Mouse (Mus musculus): ENCODE data around the gene Nolc1. TPM values are rescaled to one million over a fixed set of nuclear protein-coding genes. Genes with fewer than 3 reads are reported as not detected.

Nolc1 gene
- total RNA-seq (2021), result 10 to 100 TPM; 47.8 to 56.4 TPM

DNA sequence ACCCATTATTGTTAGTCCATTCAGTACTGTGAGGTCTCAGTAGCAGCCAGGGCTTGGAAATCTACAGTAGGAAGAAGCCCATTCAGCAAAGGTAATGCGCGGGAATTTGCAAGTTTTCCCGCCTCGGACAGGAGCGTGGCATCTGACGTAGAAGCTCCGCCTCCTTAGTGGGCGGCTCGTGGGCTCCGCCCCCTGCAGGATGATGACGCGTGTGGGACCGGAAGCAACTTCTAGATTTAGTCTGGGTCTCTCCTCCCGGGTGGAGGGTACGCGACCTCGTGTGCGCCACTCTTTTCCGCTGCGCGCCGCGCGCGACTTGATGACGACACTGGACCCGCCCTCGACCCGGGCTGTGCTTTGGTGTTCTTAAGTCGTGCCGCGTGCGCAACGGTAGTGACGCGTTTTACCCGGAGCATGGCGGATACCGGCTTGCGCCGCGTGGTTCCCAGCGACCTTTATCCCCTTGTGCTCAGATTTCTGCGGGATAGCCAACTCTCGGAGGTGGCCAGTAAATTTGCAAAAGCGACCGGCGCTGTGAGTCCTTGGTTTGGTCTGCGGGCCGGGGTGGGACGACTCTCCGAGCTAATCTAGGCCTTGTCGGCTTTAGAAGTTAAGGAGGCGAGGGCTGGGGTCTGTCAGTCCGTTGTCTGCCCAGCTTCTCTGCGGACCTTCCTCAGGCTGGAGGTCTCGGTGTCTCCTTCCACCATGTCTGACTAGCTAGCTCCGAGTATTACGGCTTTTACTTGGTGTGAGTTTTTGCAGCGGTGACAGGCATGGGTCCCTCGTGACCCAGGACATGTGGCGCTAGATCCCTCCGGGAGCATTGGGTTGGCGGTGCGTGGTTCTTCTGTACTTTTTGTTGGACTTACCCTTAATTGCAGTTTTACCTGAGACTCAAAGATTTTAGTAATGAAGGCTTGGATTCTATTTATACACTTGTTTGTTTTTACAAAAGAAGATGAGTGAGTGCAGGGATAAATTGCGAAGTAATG lies at the start of gene Nolc1:
Nolc1 (plus strand) TSS at position 248 of the 992 bp plus-strand sequence.
- peak; percentile 98 for DNase-seq
- intact Hi-C loops (cut with DNase I), result no loop called here

DNA sequence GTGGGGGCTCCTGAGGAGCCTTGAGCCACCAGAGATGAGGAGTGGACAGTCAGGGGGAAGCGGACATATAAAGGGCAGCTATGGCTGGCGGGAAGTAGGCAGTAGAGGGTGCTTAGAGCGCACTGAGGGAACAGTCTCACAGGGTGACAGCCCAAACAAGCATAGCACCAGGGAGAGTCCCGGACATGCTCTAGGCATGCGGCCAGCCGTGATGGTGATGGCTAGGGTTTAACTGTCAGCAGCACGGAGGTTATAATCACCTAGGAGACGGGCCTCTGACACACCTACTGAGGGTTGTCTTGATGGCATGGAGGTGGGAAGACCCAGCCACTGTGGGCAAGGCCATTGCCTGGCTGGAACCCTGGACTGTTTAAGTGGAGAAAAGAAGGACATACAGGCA lies 49.1 kb upstream of the Nolc1 start:
- DNase-seq, result no peak
- intact Hi-C loops (cut with DNase I), result no loop called here

DNA sequence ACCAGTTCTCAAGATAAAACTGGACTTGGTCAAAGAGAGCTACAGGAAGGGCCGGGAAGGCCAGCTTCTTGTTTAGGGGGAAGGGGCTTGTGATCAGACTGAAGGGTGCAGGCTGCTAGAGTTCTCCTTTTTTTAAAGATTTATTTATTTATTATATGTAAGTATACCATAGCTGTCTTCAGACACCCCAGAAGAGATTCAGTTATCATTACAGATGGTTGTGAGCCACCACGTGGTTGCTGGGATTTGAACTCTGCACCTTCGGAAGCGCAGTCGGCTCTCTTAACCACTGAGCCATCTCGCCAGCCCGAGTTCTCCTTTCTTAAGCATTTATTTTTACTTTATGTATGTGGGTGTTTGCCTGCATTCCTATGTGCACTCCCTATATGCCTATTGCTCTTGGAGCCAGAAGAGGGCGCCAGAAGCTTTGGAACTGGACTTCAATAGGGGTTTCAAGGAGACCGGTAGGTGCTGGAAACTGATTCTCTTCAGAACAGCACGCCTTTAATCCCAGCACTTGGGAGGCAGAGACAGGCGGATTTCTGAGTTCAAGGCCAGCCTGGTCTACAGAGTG lies 46.8 kb upstream of the Nolc1 start:
- intact Hi-C loops (cut with DNase I), result no loop called here
- no peak for DNase-seq

DNA sequence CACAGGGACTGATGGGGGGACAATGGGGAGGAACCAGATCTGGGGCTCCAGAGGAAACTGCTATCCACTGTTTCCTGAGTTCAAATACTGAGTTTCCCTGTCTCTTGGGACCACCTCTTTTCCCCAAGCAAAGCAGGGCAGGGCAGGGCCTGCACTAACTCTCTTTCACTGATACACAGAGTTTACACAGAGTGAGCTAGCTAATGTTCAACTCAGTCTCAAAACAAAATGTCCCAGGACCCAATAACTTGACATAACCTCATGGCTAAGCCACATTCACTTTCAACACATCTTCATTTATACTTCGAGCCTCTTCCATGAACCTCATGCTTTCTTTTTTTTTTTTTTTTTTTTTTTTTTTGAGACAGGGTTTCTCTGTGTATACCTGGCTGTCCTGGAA lies 46.0 kb upstream of the Nolc1 start:
- no peak for DNase-seq
- intact Hi-C loops (cut with DNase I), result no loop called here

DNA sequence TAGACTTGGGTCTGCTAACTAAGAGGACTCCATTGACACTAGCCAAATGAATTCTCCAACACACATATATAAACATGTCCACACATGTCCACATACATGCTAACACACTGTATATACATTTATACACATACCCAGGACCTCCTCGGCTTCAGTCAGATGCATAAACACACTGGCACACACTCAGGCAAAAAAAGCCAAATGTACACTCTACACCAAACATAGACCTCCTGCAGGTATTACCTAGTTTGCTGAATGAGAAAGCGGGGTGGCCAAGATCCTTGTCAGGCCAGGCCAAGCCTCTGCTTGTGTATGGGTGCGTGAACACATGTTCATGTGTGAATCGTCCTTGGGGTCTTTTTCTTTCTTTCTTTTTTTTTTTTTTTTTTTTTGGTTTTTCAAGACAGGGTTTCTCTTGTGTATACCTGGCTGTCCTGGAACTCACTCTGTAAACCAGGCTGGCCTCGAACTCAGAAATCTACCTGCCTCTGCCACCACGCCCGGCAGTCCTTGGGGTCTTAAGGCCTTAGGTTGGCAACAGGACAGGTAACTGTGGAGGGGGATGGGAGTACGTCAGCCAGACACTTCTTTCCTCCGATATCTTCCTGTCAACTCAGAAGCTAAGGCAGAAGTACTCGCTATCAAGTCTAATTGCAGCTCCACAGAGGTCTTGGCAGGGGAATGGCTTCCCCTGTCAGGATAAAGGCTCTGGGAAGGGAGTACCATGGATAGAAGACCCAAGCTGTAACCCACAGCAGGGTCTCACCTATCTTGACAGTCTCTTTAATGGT lies 45.3 kb upstream of the Nolc1 start:
- intact Hi-C loops (cut with DNase I), result no loop called here
- no peak for DNase-seq

DNA sequence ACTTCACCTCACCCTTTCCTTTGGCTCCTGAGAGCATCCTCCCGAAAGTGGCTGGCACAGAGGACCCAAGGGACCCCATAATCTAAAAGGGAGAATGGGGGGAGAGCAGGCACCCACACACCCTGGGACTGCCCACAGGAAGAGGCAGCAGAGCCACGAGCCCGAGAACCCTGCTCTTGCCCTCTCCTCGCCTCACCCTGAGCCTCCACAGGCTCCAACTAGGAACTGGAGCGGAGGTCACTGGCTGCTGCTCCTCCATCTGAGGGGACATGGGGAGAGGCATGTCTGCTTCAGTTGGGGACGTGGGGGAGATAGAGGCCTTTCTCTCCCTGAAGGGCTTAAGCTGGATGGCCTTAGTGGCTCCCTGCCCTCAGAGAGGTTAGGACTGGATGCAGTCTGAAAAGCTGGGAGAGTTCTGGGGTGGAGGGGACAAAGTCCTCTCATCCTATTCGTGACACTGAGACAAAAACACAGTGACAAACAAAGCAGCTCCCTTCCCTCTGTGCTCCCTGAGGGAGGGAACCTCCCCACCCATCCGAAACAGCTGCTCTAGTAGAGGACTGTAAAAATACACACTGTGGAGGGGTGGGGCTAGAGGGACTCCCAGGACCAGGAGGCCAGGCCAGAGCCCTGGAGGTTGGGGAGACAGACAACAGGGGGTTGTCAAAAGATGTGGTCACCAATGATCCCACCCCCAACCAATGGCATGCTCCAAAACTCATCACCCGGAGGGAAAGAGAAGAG lies 43.8 kb upstream of the Nolc1 start:
- intact Hi-C loops (cut with DNase I), result no loop called here
- DNase-seq, result no peak

DNA sequence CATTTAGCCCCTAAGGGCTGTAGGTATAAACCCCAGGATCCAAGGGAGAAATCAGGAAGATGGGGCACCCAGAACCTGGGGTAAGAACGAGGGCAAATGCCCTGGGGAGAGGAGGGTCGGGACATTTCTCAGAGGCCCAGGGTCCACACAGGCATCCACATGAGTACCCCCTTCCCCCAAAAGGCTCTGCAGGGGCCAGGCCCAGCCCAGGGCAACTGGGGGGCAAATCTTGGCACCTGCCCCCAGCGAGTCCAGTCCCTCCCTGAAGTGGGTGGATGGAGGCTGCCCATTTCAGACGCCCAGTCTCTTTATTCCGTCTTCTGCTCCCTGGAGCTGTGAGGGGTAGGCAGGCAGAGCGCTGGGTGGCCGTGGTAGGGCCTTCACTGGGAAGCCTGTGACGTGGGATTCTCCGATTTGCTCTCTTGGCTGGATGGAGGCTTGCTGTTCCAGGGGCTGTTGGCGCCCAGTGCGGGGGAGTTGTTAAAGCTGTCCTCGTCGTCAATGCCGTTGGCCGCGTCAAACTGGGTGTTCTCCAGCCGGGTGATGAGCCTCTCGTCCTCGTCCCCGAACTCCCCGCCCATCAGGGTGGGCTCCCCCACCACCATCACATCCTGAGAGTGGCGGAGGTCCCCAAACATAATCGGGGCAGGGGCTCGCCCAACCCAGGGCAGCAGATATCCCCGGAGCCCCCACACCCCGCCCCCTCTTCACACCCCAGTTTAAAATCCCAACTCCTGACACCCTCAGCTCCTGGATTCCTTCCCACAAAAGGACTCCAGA lies 42.7 kb upstream of the Nolc1 start:
- intact Hi-C loops (cut with DNase I), result no loop called here
- no peak for DNase-seq

DNA sequence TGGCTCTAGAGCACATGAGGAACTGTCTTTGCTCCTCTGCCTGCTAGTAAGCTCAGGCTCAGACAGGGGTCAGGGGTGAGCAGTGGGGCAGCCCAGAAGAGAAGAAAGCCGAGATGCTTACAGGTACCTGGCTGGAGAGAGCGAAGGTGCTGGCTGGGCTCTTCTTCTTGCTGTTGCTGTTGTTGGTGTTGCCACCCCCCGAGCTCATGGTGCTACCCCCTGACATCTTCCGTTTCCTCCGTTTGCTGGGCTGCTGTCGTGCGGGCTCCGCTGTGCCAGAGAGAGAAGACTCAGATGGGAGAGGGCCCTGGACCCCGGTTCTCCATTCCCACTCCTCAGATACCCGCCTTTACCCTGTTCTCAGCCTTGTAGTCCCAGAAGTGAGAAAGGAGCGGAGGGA lies 41.8 kb upstream of the Nolc1 start:
- intact Hi-C loops (cut with DNase I), result no loop called here

DNA sequence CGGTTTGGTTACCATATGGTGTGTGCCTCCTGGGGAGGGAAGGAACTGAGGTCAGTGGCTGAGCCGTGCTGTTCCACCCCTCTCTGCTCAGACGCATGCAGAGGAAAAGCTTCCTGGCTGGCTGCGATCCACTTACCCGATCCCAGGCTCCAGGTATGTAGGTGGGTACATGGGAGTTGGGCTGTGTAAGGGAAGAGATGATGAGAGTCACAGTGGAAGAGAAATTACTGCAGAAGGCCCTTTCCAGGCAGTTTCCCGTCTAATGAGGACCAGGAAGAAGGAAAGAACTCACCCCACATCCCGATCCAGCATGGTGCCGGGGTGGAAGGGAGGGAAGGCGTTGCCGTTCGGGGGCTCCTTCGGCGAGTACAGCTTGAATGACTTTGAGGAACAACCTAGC lies 39.7 kb upstream of the Nolc1 start:
- DNase-seq, result no peak
- intact Hi-C loops (cut with DNase I), result no loop called here

More for the DNA sequence above, 41.8 kb upstream of the Nolc1 start:
- no peak for DNase-seq

DNA sequence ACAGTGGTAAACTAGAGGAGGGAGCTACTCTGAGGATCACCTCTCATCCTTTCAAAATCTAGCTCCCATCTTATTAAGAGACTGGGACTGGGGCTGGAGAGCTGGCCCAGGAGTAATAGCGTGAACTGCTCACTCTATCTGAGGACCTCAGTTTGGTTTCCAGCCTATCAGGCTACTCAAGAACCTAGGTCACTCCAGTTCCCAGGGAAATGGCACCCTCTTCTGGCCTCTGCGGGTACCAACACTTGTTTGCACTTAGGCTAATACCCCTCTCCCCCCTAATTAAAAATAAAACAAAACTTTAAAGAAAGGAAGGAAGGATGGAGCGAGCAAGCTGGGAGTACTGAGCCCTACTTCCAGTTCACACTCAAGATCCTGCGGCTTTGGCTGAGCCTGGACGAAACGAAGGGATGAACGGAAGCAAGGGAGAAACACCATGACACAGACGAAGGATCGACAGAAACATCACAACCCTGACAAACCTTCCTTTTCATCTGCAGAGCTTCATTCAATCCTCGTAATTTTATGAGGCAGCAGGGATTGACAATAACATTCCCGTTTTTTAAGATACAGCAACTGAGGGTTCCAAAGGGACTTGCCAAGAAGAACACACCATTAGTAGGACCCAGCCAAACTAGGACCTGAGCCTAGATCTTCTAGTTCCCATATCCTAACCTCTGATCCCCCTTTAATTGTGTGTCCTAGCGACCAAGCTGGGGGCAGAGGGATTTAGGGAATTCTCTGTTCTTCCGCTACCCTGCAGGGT lies 39.0 kb upstream of the Nolc1 start:
- intact Hi-C loops (cut with DNase I), result no loop called here
- no peak for DNase-seq

DNA sequence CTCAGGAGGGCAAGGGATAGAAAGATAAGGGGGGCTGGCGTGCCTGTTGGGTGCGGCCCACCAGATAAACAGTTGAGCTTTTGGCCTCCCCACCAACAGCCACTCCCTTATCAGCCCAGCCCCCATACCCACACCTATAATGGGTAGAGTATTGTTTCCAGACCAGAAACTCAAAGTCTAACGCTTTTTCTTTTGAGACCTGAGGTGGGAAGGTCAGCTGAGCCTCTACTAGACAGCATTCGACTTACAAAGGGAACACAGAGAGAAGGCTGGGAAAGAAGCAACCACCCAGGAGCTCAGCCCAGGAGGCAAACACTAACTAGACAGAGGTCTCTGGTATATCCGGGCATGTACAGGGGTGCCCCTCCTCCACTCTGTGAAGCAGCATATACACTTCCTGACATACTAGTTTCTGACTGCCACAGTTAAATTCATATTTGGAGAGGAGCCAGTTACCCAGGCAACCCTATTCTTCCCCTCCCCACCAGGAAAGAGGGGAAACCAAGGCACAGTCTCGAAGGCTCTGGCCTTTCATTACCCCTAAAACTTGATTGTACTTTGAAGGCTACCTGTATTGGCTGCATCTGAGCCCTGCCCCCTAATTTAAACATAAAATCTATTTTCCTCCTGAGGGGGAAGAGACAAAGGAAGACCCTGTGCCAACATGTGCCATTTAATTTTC lies 38.3 kb upstream of the Nolc1 start:
- DNase-seq, result no peak
- intact Hi-C loops (cut with DNase I), result no loop called here

DNA sequence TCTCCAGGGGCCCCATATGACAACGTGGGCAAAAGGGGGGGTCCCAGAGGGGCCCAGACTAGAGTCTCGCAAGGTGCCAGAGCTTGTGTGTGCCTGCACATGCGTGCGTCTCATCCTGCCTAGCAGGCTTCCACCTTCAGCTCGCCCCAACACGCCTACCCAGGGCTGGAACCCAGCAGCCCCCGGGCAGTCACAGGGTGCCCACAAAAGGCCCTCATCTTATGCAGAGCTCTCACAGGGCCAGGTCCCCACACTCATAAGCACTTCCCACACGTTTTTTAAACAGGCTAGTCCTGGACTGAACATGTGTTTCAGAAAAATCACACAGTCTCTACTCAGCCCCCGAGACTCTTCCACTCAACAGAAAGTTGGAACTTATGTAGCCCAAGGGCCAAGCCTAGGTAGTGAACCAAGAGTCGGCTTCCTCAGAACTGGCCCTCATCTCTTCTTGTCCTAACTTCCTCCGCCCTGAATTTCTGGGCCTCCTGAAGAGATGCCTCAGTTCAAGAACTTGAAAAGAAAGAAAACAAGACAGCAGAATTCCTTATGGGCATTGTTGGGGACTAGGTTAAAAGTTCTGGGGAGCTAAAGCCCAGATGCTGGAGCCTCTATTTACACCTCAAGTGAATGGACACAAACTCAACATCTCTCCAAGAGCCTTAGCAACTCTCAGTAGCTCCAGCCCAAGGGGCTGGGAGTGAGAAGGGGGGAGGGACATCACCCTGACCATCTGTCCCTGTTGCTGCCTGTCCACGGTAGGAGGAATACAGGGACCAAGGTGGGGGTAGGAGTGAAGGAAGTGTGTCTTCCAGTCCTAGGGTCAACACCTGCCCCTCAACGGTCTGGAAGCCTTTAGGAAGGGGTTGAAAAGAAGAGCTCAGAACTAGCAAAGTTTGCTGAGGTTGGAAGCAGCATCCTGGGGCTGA lies 37.5 kb upstream of the Nolc1 start:
- intact Hi-C loops (cut with DNase I), result no loop called here
- peak; percentile 37 for DNase-seq

DNA sequence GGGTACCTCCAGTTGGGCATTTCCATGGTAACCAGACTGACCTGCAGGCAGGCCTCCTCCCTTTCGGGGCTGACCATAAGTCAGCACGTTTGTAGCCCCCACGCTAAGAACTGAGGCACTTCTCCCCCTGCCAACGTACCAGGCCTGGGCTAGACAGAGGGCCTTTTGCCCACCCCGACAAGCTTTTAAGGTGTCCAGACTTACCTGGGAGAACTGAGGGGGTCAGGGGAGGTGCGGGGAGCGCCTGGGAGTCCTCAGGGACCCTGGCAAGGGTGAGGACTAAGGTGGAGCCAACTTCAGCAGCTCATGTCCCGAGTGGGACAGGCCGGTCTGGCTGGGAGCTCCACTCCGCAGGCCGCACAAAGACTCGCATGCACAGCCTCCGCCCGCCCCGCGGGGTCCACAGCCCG lies 36.8 kb upstream of the Nolc1 start:
- no peak for DNase-seq
- intact Hi-C loops (cut with DNase I), result no loop called here

DNA sequence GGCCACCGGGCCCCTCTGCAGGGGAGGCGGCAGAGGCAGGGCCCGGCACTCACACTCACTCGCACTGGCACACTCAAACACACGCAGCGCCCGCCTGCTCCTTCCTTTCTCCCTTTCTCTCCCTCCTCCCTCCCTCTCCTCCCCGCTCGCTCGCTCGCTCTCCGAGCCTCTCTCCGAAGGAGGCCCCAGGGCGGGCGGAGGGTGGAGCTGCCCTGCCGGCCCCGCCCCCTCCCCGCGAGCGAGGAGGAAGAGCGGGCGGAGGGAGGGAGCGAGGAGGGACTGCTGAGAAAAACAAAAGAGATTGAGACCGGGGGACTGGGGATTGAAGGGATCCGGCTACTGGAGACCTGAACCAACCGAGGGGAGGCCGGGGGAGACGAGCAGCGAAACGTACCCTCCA lies 36.2 kb upstream of the Nolc1 start:
- DNase-seq, result peak; percentile 94
- intact Hi-C loops (cut with DNase I), result no loop called here

DNA sequence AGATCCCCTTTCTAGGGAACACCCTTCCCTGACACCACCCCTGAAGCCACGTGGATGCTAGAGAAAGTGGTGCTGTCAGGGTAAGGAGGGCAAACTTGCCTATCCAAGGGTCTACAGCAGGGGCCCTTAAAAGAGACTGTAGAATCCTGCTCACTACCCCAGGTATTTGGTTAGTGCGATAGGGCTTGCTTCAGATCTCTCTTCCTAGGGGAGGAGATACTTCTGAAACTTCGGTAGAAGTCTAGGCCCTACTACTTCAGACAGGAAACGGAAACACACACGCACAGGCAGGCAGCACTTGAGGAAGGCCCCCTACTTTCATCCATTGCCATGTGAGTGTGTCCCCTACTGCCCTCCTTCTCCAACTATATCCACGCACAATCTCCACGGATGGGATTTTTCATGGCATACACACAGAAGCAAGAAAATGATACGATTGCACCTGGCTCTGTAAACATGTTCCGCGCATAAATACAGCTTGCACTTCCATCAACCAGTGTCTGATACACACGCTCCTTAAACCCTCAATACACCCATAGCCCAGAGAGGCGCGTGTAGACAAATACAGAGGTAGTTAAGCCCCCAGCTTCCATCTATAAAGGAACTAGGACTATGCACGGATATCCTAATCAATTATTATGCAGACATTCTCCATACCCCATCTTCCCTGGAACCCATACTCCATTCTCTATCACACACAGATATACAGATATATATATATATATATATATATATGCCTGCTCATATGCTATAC lies 35.3 kb upstream of the Nolc1 start:
- intact Hi-C loops (cut with DNase I), result no loop called here
- DNase-seq, result no peak

DNA sequence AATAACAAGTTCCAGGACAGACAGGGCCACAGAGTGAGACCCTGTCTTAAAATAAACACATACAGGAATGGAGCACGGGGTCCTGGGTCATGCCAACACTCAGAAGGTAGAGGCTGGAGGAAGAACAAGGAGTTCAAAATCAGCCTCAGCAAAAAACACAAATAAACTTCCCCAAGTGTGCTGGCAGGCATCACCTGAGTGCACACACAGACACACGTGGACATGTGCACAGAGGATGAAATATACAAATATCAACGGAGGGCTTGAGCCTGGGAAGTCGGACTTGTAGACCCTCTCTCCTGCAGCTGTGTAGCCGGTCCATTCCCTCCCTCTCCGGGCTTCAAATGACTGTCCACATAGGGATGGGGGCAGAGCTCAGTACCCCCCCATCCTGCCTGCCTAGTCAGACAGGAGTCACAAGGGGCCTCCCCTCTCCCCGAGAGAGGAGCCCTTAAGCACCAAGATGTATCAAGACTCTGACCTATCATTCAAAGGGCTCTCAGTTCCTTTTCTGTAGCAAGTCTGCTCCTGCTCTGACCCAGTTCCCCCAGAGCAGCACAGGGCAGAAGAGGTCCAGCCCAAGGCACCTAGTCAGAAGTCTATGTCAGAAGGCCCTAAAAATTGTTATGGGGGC lies 34.2 kb upstream of the Nolc1 start:
- intact Hi-C loops (cut with DNase I), result no loop called here

More for the DNA sequence above, 34.2 kb upstream of the Nolc1 start:
- no peak for DNase-seq

Data from left cerebral cortex, postnatal 4 days (tissue).